ENCODE assay signal across 33 mouse cellular contexts in the genomic region with DNA sequence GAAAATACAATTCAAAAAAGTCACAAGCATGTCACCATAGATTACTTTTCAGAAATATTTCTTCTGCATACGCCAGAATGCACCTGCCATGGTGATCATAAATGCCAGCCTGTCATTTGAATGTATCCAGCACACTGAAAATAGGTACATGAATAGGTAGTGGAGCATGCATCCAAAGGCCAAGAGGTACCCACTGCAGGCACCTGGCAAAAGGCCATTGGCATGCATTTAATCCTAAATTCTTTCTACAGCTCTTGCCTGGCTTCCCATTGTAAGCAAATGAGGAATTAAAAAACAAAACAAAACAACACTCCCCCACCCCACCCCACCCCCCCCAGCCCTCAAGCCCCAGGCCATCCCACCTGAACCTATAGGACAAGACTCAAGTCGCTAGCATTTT.
"Had no signal": no experiment of that assay in that cellular context is flagged by ENCODE, and none has a peak within 500 bp of the region (broad histone marks: within the 10 kb centered on the region; RNA-seq: fewer than 3 reads in every experiment).

No protein-coding gene starts in this region.

- H3K27ac ChIP-seq: limb, embryonic 10.5 days; limb, embryonic 12.5 days; limb, embryonic 13.5 days; limb, embryonic 15.5 days; liver, embryonic 12.5 days; liver, embryonic 13.5 days; liver, embryonic 14.5 days; liver, embryonic 15.5 days; lung, embryonic 15.5 days; macrophage; midbrain, embryonic 10.5 days; midbrain, embryonic 12.5 days; midbrain, embryonic 13.5 days; midbrain, embryonic 15.5 days; neural tube, embryonic 12.5 days; neural tube, embryonic 13.5 days had no signal

- H3K4me3 ChIP-seq: limb, embryonic 10.5 days; limb, embryonic 12.5 days; limb, embryonic 13.5 days; limb, embryonic 15.5 days; liver, embryonic 12.5 days; liver, embryonic 13.5 days; liver, embryonic 15.5 days; lung, embryonic 15.5 days; megakaryocyte, embryonic 14.5 days; midbrain, embryonic 10.5 days; midbrain, embryonic 12.5 days; midbrain, embryonic 13.5 days; midbrain, embryonic 15.5 days; myocyte; neural tube, embryonic 12.5 days; neural tube, embryonic 13.5 days had no signal

- ATAC-seq: liver, embryonic 12.5 days; liver, postnatal 0 days; lung, postnatal 0 days; midbrain, embryonic 13.5 days; midbrain, embryonic 15.5 days; midbrain, embryonic 16.5 days had no signal

- H3K9me3 ChIP-seq: limb, embryonic 10.5 days; limb, embryonic 15.5 days; liver, embryonic 12.5 days; liver, embryonic 13.5 days; liver, embryonic 15.5 days; lung, embryonic 15.5 days; midbrain, embryonic 10.5 days; midbrain, embryonic 12.5 days; midbrain, embryonic 15.5 days; neural tube, embryonic 13.5 days had no signal

- H3K27me3 ChIP-seq: limb, embryonic 13.5 days; limb, embryonic 15.5 days; liver, embryonic 12.5 days; liver, embryonic 13.5 days; liver, embryonic 15.5 days; lung, embryonic 15.5 days; midbrain, embryonic 12.5 days; midbrain, embryonic 13.5 days; midbrain, embryonic 15.5 days; neural tube, embryonic 12.5 days; neural tube, embryonic 13.5 days had no signal

- H3K9ac ChIP-seq: limb, embryonic 12.5 days; limb, embryonic 13.5 days; limb, embryonic 15.5 days; liver, embryonic 12.5 days; liver, embryonic 13.5 days; liver, embryonic 14.5 days; liver, embryonic 15.5 days; liver, postnatal 0 days; lung, embryonic 14.5 days; lung, embryonic 15.5 days; midbrain, embryonic 12.5 days; midbrain, embryonic 13.5 days; midbrain, embryonic 15.5 days; neural tube, embryonic 12.5 days; neural tube, embryonic 13.5 days had no signal

- H3K4me1 ChIP-seq: limb, embryonic 15.5 days; liver, embryonic 12.5 days; liver, embryonic 13.5 days; liver, embryonic 15.5 days; lung, embryonic 15.5 days; midbrain, embryonic 10.5 days; midbrain, embryonic 12.5 days; midbrain, embryonic 13.5 days; midbrain, embryonic 15.5 days; neural tube, embryonic 12.5 days; neural tube, embryonic 13.5 days had no signal

- H3K4me2 ChIP-seq: limb, embryonic 12.5 days; limb, embryonic 13.5 days; limb, embryonic 15.5 days; liver, embryonic 11.5 days; liver, embryonic 12.5 days; liver, embryonic 13.5 days; liver, embryonic 15.5 days; lung, embryonic 14.5 days; lung, embryonic 15.5 days; midbrain, embryonic 11.5 days; midbrain, embryonic 12.5 days; midbrain, embryonic 13.5 days; midbrain, embryonic 15.5 days; neural tube, embryonic 12.5 days; neural tube, embryonic 13.5 days had no signal

- DNase-seq: left cerebral cortex, postnatal 4 days; liver; liver, embryonic 13.5 days; liver, postnatal 0 days; lung, adult 18-20 months; lung, adult 2 months; lung, embryonic 14.5 days; lung, postnatal 10 days; lung, postnatal 14 days; lung, postnatal 36 days; lung, postnatal 4 days; midbrain, embryonic 14.5 days had no signal

- H3K36me3 ChIP-seq: limb, embryonic 10.5 days; limb, embryonic 12.5 days; limb, embryonic 13.5 days; limb, embryonic 15.5 days; liver, embryonic 12.5 days; liver, embryonic 13.5 days; liver, embryonic 15.5 days; lung, embryonic 15.5 days; midbrain, embryonic 10.5 days; midbrain, embryonic 12.5 days; midbrain, embryonic 13.5 days; midbrain, embryonic 15.5 days; neural tube, embryonic 12.5 days; neural tube, embryonic 13.5 days had no signal
